Mouse (Mus musculus) liver, postnatal 0 days (tissue): ENCODE measurements around the gene Lrrc8a.

Experiments used
- CTCF ChIP-seq: sonication (generic); IDR thresholded peaks from 2 replicates; pipeline ENCODE4 v1.5.1; 2016; ENCODE audit warnings: antibody characterized with exemption, low read depth
- EP300 ChIP-seq: IDR thresholded peaks from 2 replicates; pipeline ENCODE4 v1.6.1; 2016; ENCODE audit warnings: antibody characterized with exemption, low read depth, mild to moderate bottlenecking

GRCm38 (mm10) chr2:30240267-30240666 lies 2.8 kb downstream of the Lrrc8a start, which contains the start of gene Gm28035:
- TF ChIP-seq CTCF (no peak), EP300 (no peak)
